Mouse (Mus musculus) E14TG2a.4 (cell line): Measurements from ENCODE around the gene Wdfy4.

Source experiments
- H3K27me3 ChIP-seq: 2 replicates; pipeline ENCODE4 v1.6.1; 2014; ENCODE audit warnings: low read length, control low read depth; ENCODE audit not compliant: insufficient read depth
- H3K36me3 ChIP-seq: 2 replicates; pipeline ENCODE4 v1.6.1; 2014; ENCODE audit warnings: low read length, control low read depth; ENCODE audit not compliant: insufficient read depth
- H3K4me1 ChIP-seq: replicated peaks from 2 replicates; pipeline ENCODE4 v1.6.1; 2014; ENCODE audit warnings: low read depth, low read length, control low read depth
- H3K4me3 ChIP-seq: replicated peaks from 2 replicates; pipeline ENCODE4 v1.5.1; 2014; ENCODE audit warnings: mild to moderate bottlenecking, low read length
- H3K9me3 ChIP-seq: 2 replicates; pipeline ENCODE4 v1.6.1; 2014; ENCODE audit warnings: low read length, control low read depth
- CTCF ChIP-seq: conservative IDR thresholded peaks from 2 replicates; pipeline ENCODE4 v1.5.1; 2014; ENCODE audit warnings: low read length
- NANOG ChIP-seq: IDR thresholded peaks from 2 replicates; pipeline ENCODE4 v1.6.1; 2014; ENCODE audit warnings: borderline replicate concordance, low read length, mixed read lengths
- POU5F1 ChIP-seq: IDR thresholded peaks from 2 replicates; pipeline ENCODE4 v1.6.1; 2014; ENCODE audit warnings: low read length, borderline replicate concordance

The Wdfy4 gene

DNA sequence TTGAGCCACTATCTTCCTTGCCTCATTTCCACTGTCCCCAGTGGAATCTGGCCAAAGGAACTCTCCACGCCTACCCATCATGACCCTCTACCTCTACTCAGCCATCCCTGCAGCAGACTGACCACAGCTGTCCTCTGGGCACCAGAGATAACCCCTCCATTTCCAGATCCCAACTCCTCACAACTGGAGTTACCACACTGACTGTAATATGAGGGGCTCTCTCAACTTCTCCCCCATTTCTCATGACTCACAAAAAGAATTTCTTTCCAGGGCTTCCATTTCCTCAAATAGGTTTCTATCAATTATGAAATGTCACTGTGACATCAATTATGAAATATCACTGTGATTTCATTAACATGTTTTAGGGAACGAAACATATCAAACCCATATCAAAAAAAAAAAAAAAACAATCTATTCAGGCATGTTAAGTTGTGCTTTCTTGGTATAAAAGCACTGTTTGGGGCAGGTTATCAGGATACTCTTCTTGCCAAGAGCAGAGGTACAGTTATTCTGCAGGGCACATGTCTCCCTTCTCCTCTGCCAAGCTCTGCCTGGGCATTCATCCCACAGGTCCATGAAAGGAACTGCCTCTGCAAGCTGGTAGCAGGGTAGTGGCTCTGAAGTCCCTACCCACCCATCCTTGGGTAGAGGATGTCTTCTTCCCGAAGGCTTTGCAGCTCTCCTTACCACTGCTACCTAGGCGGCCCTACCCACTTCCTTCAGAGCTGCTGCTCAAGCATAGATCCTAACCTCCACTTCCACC lies 10.1 kb downstream of the Wdfy4 start:
- Histone ChIP-seq H3K4me3 (no peak overlapping the region), H3K9me3 (no peaks in the 10 kb centered on the region), H3K4me1 (no peaks in the 10 kb centered on the region), H3K27me3 (no peaks in the 10 kb centered on the region), H3K36me3 (no peaks in the 10 kb centered on the region)
- TF ChIP-seq CTCF = no peak
- TF ChIP-seq POU5F1 = no peak
- no peak for TF ChIP-seq NANOG

- 0 out of 2 replicates have a peak, but pooled peaks cover 2% of the 10 kb centered on the region for H3K27me3 ChIP-seq
- no peaks in the 10 kb centered on the region for H3K36me3 ChIP-seq
- TF ChIP-seq CTCF = no peak
- TF ChIP-seq POU5F1 = no peak
- no peak for TF ChIP-seq NANOG
- no peaks in the 10 kb centered on the region for H3K9me3 ChIP-seq
- H3K4me3 ChIP-seq = no peak overlapping the region
- no peaks in the 10 kb centered on the region for H3K4me1 ChIP-seq
These were observed 13.4 kb downstream of the Wdfy4 start for GRCm38 (mm10) chr14:33171942-33172341.

DNA sequence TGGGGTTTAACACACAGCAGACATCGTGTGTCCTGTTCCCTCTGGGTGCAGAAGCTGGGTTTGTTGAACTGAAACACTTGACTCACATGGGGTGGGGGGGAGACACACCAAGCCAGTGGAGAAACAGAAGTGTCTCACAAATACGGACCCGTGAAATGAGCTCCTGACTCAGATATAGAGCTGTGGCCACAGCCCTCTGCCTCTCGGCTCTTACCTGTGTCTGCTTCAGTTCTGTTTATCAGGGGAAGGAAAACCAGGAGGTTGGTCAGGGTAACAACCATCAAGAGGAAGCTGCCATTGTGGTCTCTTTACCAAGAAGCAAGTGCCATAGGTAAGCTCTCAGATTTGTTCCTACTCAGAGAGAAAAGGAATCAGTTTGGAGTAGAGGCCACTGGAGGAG lies 16.6 kb downstream of the Wdfy4 start:
- no peak for TF ChIP-seq NANOG
- no peak for TF ChIP-seq CTCF
- no peak for TF ChIP-seq POU5F1
- no peak overlapping the region for H3K4me3 ChIP-seq
- 0 out of 2 replicates have a peak, but pooled peaks cover 2% of the 10 kb centered on the region for H3K27me3 ChIP-seq
- no peaks in the 10 kb centered on the region for H3K4me1 ChIP-seq
- H3K36me3 ChIP-seq = no peaks in the 10 kb centered on the region
- no peaks in the 10 kb centered on the region for H3K9me3 ChIP-seq

- no peak for TF ChIP-seq NANOG
- TF ChIP-seq CTCF = no peak
- TF ChIP-seq POU5F1 = no peak
- H3K27me3 ChIP-seq = no peaks in the 10 kb centered on the region
- H3K9me3 ChIP-seq = no peaks in the 10 kb centered on the region
These were observed 23.1 kb downstream of the Wdfy4 start for GRCm38 (mm10) chr14:33162238-33162637.

GRCm38 (mm10) chr14:33158268-33158667 lies 27.0 kb downstream of the Wdfy4 start:
- TF ChIP-seq NANOG (no peak), POU5F1 (no peak), CTCF (no peak)
- no peaks in the 10 kb centered on the region for H3K27me3 ChIP-seq
- no peak overlapping the region for H3K4me3 ChIP-seq
- no peaks in the 10 kb centered on the region for H3K36me3 ChIP-seq
- no peaks in the 10 kb centered on the region for H3K9me3 ChIP-seq
- H3K4me1 ChIP-seq = no peaks in the 10 kb centered on the region

More at GRCm38 (mm10) chr14:33162238-33162637, 23.1 kb downstream of the Wdfy4 start:
- Histone ChIP-seq H3K36me3 (no peaks in the 10 kb centered on the region), H3K4me3 (no peak overlapping the region), H3K4me1 (no peaks in the 10 kb centered on the region)

DNA sequence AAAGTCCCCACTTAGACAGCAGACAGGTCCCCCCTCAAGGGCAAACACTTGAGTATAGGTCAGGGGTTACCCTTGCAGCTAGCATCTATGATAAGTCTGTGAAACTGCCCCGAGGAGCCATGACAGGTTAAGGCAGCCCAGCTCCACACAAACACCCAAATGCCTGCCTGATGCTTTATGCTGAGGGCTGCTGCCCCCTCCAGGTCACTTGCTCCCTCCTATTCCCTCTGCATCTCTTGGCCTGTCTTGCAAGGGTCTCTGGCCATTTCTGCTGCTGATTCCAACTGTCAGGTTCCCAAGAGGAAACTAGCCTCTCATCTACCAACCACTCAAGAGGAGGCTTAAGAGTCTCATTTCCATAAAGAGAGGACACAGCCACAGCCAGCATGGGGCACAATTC lies 32.4 kb downstream of the Wdfy4 start:
- peak; percentile 71 for TF ChIP-seq CTCF
- no peak for TF ChIP-seq NANOG
- no peak for TF ChIP-seq POU5F1
- H3K4me1 ChIP-seq = 0 out of 2 replicates have a peak, but pooled peaks cover 4% of the 10 kb centered on the region
- H3K27me3 ChIP-seq = peaks cover 31% of the 10 kb centered on the region
- H3K9me3 ChIP-seq = no peaks in the 10 kb centered on the region
- no peaks in the 10 kb centered on the region for H3K36me3 ChIP-seq
- no peak overlapping the region for H3K4me3 ChIP-seq

GRCm38 (mm10) chr14:33146287-33146686 lies 39.0 kb downstream of the Wdfy4 start:
- no peak for TF ChIP-seq NANOG
- peak; percentile 34 for TF ChIP-seq CTCF
- H3K4me3 ChIP-seq = no peak overlapping the region

GRCm38 (mm10) chr14:33136843-33137242 lies 48.5 kb downstream of the Wdfy4 start:
- peaks cover 21% of the 10 kb centered on the region; the same call in 1 of the 2 replicates for H3K27me3 ChIP-seq
- no peaks in the 10 kb centered on the region for H3K36me3 ChIP-seq
- TF ChIP-seq NANOG (no peak), POU5F1 (no peak), CTCF (no peak)
- H3K4me3 ChIP-seq = no peak overlapping the region
- H3K4me1 ChIP-seq = peaks cover 14% of the 10 kb centered on the region
- H3K9me3 ChIP-seq = no peaks in the 10 kb centered on the region

More at GRCm38 (mm10) chr14:33146287-33146686, 39.0 kb downstream of the Wdfy4 start:
- Histone ChIP-seq H3K27me3 (peaks cover 28% of the 10 kb centered on the region), H3K4me1 (0 out of 2 replicates have a peak, but pooled peaks cover 4% of the 10 kb centered on the region), H3K36me3 (no peaks in the 10 kb centered on the region), H3K9me3 (no peaks in the 10 kb centered on the region)
